Mouse (Mus musculus) adrenal gland, adult 8-10 months (tissue): ENCODE data around the gene Zyg11b. TPM values are rescaled to one million over a fixed set of nuclear protein-coding genes. Genes with fewer than 3 reads are reported as not detected.

Experiments used
- DNase-seq: peaks from one replicate; pipeline ENCODE4 v3.0.0; 2022
- total RNA-seq, 4 experiments: library from RNA; stranded (reverse); gene quantifications; 2 replicates each; pipeline ENCODE4 v1.2.4; 2022

Gene Zyg11b
- total RNA-seq, 4 experiments from 2014 or later, result 42.6 to 60.9 (median 46.0) TPM

- DNase-seq, result no peak
These were observed 17.0 kb upstream of the Zyg11b start for GRCm38 (mm10) chr4:108317656-108318605.

DNA sequence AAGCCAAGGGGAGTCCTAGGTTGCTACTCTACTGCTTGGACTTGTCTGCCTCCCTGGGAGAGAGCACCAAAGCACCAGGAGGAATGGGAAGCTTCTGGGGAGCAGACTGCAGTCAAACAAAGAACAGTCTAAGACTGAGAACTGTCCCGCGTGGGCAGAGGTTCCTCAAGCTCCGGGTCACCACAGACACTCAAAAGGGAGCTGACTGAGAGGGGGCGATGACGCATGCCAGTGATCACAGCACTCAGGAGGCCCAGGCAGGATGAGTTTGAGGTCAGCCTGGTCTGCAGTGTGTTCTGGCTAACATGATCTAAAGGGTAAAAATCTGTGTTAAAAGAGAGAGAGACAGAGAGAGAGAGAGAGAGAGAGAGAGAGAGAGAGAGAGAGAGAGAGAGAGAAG is 13.1 kb upstream of the Zyg11b start:
- no peak for DNase-seq

- no peak for DNase-seq
These were observed 9.8 kb upstream of the Zyg11b start for GRCm38 (mm10) chr4:108310706-108311105.

GRCm38 (mm10) chr4:108302296-108302890 is 1.5 kb upstream of the Zyg11b start:
- DNase-seq, result no peak

DNA sequence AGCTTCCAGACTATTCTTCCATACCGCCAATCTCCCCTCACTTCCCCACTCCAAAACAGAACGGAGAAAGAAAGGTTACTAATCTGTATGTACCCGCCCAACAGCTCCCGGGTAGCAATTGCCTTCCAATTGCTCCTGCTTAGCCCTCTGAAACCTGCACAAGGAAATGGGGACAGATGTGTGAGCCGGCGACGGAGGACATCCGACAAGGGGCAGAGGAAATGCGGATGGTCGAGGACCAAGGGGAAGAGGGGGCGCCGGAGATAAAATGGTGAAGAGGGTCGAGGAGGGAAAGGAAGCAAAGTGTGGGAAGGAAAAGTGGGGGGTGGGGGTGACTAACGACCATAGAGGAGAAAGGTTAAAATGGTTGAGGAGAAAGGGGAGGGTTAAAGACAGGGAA is 630 bp downstream of the Zyg11b start:
- DNase-seq, result no peak

GRCm38 (mm10) chr4:108276973-108277372 is 23.9 kb downstream of the Zyg11b start:
- no peak for DNase-seq

- no peak for DNase-seq
These were observed 28.6 kb downstream of the Zyg11b start for GRCm38 (mm10) chr4:108272286-108272685.

DNA sequence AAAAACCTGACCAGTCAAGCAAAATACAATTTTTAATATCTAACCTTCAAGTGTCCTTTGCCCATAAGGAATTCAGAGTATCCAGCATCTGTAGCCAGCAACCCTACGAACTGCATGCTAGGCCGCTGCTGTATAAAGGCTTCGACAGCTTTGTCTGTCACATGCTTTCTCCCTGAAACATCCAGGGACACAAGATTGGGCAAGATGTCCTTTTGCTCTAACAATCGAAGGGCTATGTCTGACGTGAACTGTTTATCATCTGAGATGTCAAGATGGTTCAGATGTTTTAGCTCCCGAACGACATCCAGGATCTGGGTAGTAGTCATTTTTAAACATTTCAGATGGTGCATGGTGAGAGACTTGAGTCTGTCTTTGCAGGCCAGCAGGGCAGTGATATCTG is 35.1 kb downstream of the Zyg11b start:
- DNase-seq, result no peak

DNA sequence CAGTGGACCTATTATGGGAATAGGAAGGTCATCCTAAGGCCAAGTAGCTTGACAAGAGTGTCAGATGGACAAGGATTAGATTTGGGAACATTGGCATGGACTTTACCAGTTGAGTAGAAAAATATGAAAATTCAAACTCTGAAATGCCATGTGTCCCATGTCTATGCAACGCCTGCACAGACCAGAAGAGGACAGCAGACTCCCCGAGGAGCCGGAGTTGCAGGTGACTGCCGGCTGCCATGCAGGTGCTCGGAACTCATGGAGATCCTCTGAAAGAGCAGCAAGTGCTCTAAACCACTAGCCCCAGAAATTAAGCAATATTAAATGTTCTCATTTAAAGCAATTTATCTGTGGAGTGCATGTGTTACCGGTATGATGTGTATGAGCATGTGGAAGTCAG is 47.6 kb downstream of the Zyg11b start:
- DNase-seq, result no peak

GRCm38 (mm10) chr4:108250501-108250900 is 50.4 kb downstream of the Zyg11b start:
- no peak for DNase-seq

DNA sequence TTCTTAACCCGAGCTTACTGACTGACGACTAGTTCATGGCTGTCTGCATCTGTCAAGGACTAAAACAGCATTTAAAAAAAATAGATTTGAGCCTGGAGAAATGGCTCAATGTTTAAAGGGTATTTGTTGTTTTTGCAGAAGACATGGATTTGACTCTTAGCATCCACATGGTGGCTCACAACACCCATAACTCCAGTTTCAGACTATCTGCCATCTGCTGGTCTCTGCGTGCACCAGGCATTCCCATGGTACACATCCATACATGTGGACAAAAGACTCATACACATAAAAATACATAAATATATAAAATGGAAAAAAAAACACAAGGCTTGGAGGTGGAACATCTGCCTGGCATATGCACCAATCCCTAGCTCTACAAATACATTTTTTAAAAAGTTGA is 51.6 kb downstream of the Zyg11b start:
- DNase-seq, result no peak

GRCm38 (mm10) chr4:108233654-108234053 is 67.2 kb downstream of the Zyg11b start:
- DNase-seq, result no peak

DNA sequence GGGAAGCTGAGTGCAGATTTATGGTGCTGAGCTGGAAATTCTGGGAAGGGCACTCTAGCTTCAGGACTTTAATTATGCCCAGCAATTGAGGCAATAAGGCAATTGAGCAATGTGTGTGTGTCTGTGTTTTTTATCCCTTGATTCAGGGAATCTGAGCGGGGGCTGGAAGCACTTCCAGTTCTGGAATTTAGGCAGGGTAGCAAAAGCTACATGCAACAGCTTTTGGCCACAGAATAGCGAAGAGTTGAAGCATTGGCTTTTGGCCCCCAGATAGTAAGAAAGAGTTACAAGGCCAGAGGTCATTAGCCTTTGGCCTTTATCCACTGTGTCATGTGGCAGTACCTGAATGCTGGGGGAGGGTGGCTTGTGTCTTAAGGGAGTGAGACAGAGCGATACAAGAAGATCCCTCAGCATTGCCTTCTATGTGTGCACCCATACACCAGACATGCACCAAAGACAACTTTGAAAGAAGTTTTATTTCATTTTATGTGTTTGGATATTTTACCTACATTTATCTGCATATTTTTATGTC is 75.5 kb downstream of the Zyg11b start:
- DNase-seq, result peak; percentile 2

- DNase-seq, result no peak
These were observed 78.4 kb downstream of the Zyg11b start for GRCm38 (mm10) chr4:108222507-108222906.

DNA sequence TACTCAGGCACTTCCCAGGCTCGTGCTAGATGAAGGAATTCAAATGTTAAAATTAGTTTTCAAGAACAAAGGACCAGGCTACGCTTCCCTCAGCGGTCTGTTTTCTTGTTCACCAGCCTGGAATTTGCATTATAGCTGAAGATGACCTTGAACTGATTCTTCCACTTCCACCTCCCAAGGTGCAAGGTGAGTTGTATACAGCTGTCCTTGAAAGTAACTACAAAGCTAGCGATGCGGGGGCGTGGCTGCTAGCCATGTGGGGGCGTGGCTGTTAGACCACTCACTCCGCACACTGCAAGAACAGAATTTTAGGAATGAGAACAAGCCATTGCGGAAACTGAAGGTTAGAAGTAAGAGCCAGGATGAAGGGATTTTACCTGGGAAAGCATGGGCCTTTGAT is 81.9 kb downstream of the Zyg11b start:
- no peak for DNase-seq

- DNase-seq, result no peak
These were observed 83.3 kb downstream of the Zyg11b start, which contains the start of gene Zyg11a for GRCm38 (mm10) chr4:108217332-108218179. Gene Zyg11a (minus strand): TSS chr4:108218048.

DNA sequence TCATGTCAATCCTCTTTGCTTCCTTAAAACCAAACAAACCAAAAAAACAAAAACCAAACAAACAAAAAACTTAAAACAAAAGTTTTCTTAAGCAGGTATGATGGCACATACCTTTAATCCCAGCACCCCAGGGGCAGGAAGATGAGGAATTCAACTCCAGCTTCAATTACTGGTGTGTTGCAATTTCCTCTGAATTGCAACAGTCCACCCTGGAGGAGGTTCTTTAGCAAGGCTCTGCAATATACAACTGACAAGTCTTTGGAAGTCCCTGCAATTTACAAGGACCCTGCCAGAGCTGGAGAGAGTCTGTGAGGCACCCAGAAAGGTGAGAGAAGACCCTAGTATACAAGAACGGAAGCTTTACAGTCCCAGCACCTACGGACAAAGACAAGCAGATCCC is 87.9 kb downstream of the Zyg11b start:
- DNase-seq, result no peak

DNA sequence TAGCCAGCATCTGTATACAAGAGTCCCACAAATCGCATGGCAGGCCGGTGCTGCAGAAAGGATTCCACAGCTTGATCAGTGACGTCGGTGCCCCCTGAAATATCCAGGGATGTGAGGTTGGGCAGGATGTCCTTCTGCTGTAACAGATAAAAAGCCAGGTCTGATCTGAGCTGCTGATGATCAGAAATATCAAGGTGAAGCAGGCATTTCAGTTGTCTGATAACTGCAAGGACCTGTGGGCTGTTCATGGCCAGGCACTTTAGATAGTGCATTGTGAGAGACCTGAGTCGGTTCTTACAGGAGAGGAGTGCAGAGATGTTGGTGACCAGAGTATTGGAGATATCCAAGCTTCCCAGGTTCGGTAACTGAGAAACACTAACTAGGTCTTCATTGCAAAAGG is 96.3 kb downstream of the Zyg11b start:
- no peak for DNase-seq

- DNase-seq, result no peak
These were observed 101.7 kb downstream of the Zyg11b start for GRCm38 (mm10) chr4:108199236-108199635.

- DNase-seq, result no peak
These were observed 104.5 kb downstream of the Zyg11b start for GRCm38 (mm10) chr4:108196277-108196855.

GRCm38 (mm10) chr4:108192821-108193323 is 108.0 kb downstream of the Zyg11b start:
- no peak for DNase-seq

- no peak for DNase-seq
These were observed 118.6 kb downstream of the Zyg11b start for GRCm38 (mm10) chr4:108182278-108182677.
